Mouse (Mus musculus) lung, embryonic 15.5 days (tissue): ENCODE data around the gene Ufc1. TPM values are rescaled to one million over a fixed set of nuclear protein-coding genes. Genes with fewer than 3 reads are reported as not detected.
"Not testable (repeated sequence)": the region's sequence is repeated elsewhere in the genome, so short reads cannot be mapped to it uniquely, and the experiment has no call there.

Source experiments
- ATAC-seq: fragments of 200-750 bp; cut with Nextera tagmentation; 2 replicates; pipeline ENCODE4 v1.8.0; 2017; ENCODE audit warnings: moderate number of reproducible peaks, borderline replicate concordance; ENCODE audit not compliant: low FRiP score, low TSS enrichment; ENCODE audit errors: extremely low read depth
- H3K27ac ChIP-seq: fragments of 300-500 bp; sonication (generic); 2 replicates; pipeline ENCODE4 v1.5.1; 2015; ENCODE audit warnings: moderate library complexity, mild to moderate bottlenecking, inconsistent platforms
- H3K27me3 ChIP-seq: fragments of 300-500 bp; sonication (generic); 2 replicates; pipeline ENCODE4 v1.6.1; 2015; ENCODE audit warnings: inconsistent platforms
- H3K36me3 ChIP-seq: fragments of 300-500 bp; sonication (generic); 2 replicates; pipeline ENCODE4 v1.6.1; 2015; ENCODE audit warnings: inconsistent platforms
- H3K4me1 ChIP-seq: fragments of 300-500 bp; sonication (generic); 2 replicates; pipeline ENCODE4 v1.6.1; 2015; ENCODE audit warnings: inconsistent platforms
- H3K4me2 ChIP-seq: fragments of 300-500 bp; sonication (generic); 2 replicates; pipeline ENCODE4 v1.6.1; 2015; ENCODE audit warnings: inconsistent platforms, mild to moderate bottlenecking, moderate library complexity
- H3K4me3 ChIP-seq: fragments of 300-500 bp; sonication (generic); 2 replicates; pipeline ENCODE4 v1.5.1; 2015; ENCODE audit warnings: mild to moderate bottlenecking, inconsistent platforms
- H3K9ac ChIP-seq: fragments of 300-500 bp; sonication (generic); 2 replicates; pipeline ENCODE4 v1.6.1; 2015; ENCODE audit warnings: inconsistent platforms
- H3K9me3 ChIP-seq: fragments of 300-500 bp; sonication (generic); 2 replicates; pipeline ENCODE4 v1.6.1; 2016; ENCODE audit warnings: inconsistent platforms
- WGBS: fragments of 180-500 bp; shearing (Covaris S2); methylation state at CpG from one replicate; pipeline ENCODE4 v1.1.7; 2015; 5-methylcytosine and 5-hydroxymethylcytosine counted together
- polyA plus RNA-seq: library from polyadenylated mRNA; unstranded; fragments of >200 nt; fragmentation: Nextera tagmentation; extraction: Ambion mirVana; gene quantifications from 2 replicates; pipeline ENCODE4 v1.2.1, GENCODE M21; 2015

Ufc1 gene
- polyA plus RNA-seq, 1 experiment from 2014 or later: 105 TPM

- H3K36me3 ChIP-seq: no peaks in the 10 kb centered on the region
- peaks cover 58% of the 10 kb centered on the region for H3K4me1 ChIP-seq
- H3K9me3 ChIP-seq: no peaks in the 10 kb centered on the region
- H3K27ac ChIP-seq: peak within 1 kb of the TSS; percentile 96
- WGBS: 22% methylated on average over 26 of the region's 26 CpGs
- H3K27me3 ChIP-seq: 0 out of 2 replicates have a peak, but pooled peaks cover 4% of the 10 kb centered on the region
- H3K4me3 ChIP-seq: peak within 1 kb of the TSS; percentile 33
- peak within 1 kb of the TSS; percentile 63 for H3K4me2 ChIP-seq
- H3K9ac ChIP-seq: peak within 1 kb of the TSS; percentile 29
- no peak for ATAC-seq
These were observed 43.9 kb downstream of the Ufc1 start, which contains the start of gene Ndufs2 for GRCm38 (mm10) chr1:171250680-171251593. TSS of gene Ndufs2 (minus strand) at chr1:171251388.

- Histone ChIP-seq H3K27ac (peak within 1 kb of the TSS; percentile 96), H3K27me3 (0 out of 2 replicates have a peak, but pooled peaks cover 4% of the 10 kb centered on the region), H3K4me2 (peak within 1 kb of the TSS; percentile 63), H3K4me1 (peaks cover 66% of the 10 kb centered on the region), H3K4me3 (peak within 1 kb of the TSS; percentile 33), H3K9me3 (no peaks in the 10 kb centered on the region), H3K36me3 (peaks cover 1% of the 10 kb centered on the region; the same call in 1 of the 2 replicates), H3K9ac (peak within 1 kb of the TSS; percentile 29)
- ATAC-seq: peak; percentile 32; the same call in 1 of the 2 replicates
- 13% methylated on average over 5 of the region's 5 CpGs for WGBS
These were observed 44.8 kb downstream of the Ufc1 start, which contains the start of gene Adamts4 for GRCm38 (mm10) chr1:171249913-171250600. TSS of gene Adamts4 (plus strand) at chr1:171250421.

GRCm38 (mm10) chr1:171248386-171249226 lies 46.2 kb downstream of the Ufc1 start:
- Histone ChIP-seq H3K4me3 (no peak overlapping the region), H3K36me3 (peaks cover 12% of the 10 kb centered on the region; the same call in 1 of the 2 replicates), H3K27ac (peak overlapping the region; percentile 96), H3K27me3 (0 out of 2 replicates have a peak, but pooled peaks cover 4% of the 10 kb centered on the region), H3K9me3 (no peaks in the 10 kb centered on the region), H3K9ac (no peak overlapping the region), H3K4me2 (peak overlapping the region; percentile 23), H3K4me1 (peaks cover 66% of the 10 kb centered on the region)
- ATAC-seq: no peak; the same call in 1 of the 2 replicates
- 57% methylated on average over 3 of the region's 3 CpGs for WGBS

GRCm38 (mm10) chr1:171247916-171248315 lies 46.9 kb downstream of the Ufc1 start:
- Histone ChIP-seq H3K4me1 (peaks cover 66% of the 10 kb centered on the region), H3K9me3 (no peaks in the 10 kb centered on the region), H3K36me3 (peaks cover 19% of the 10 kb centered on the region; the same call in 1 of the 2 replicates), H3K9ac (0 out of 2 replicates have a peak overlapping the region, but pooled peaks have one; percentile 48), H3K27ac (peak overlapping the region; percentile 96), H3K27me3 (0 out of 2 replicates have a peak, but pooled peaks cover 4% of the 10 kb centered on the region), H3K4me3 (peak overlapping the region; percentile 84), H3K4me2 (peak overlapping the region; percentile 71)
- ATAC-seq: no peak
- 28% methylated on average over 4 of the region's 4 CpGs for WGBS

GRCm38 (mm10) chr1:171247453-171247841 lies 47.4 kb downstream of the Ufc1 start:
- 7% methylated on average over 13 of the region's 13 CpGs for WGBS
- Histone ChIP-seq H3K27ac (peak overlapping the region; percentile 96), H3K4me2 (peak overlapping the region; percentile 71), H3K9me3 (no peaks in the 10 kb centered on the region), H3K9ac (peak overlapping the region; percentile 48), H3K4me3 (peak overlapping the region; percentile 84), H3K36me3 (peaks cover 24% of the 10 kb centered on the region; the same call in 1 of the 2 replicates), H3K27me3 (0 out of 2 replicates have a peak, but pooled peaks cover 4% of the 10 kb centered on the region), H3K4me1 (peaks cover 61% of the 10 kb centered on the region)
- 0 out of 2 replicates have a peak, but pooled peaks have one; percentile 6 for ATAC-seq

GRCm38 (mm10) chr1:171246709-171247452 lies 47.9 kb downstream of the Ufc1 start:
- Histone ChIP-seq H3K27me3 (0 out of 2 replicates have a peak, but pooled peaks cover 4% of the 10 kb centered on the region), H3K36me3 (peaks cover 27% of the 10 kb centered on the region; the same call in 1 of the 2 replicates), H3K4me1 (peaks cover 56% of the 10 kb centered on the region), H3K9ac (peak overlapping the region; percentile 85), H3K9me3 (no peaks in the 10 kb centered on the region), H3K4me3 (peak overlapping the region; percentile 84), H3K27ac (peak overlapping the region; percentile 96), H3K4me2 (peak overlapping the region; percentile 75)
- under 1% methylated on average over 41 of the region's 41 CpGs for WGBS
- ATAC-seq: peak; percentile 86

GRCm38 (mm10) chr1:171245353-171245752 lies 49.5 kb downstream of the Ufc1 start:
- H3K9ac ChIP-seq: no peak overlapping the region
- H3K4me3 ChIP-seq: no peak overlapping the region
- ATAC-seq: no peak
- peaks cover 42% of the 10 kb centered on the region for H3K36me3 ChIP-seq
- peaks cover 41% of the 10 kb centered on the region for H3K4me1 ChIP-seq
- WGBS: 76% methylated on average over 8 of the region's 8 CpGs
- H3K27ac ChIP-seq: no peak overlapping the region
- H3K4me2 ChIP-seq: 0 out of 2 replicates have a peak overlapping the region, but pooled peaks have one; percentile 75
- no peaks in the 10 kb centered on the region for H3K9me3 ChIP-seq
- no peaks in the 10 kb centered on the region for H3K27me3 ChIP-seq

- not testable (repeated sequence) for H3K9me3 ChIP-seq, H3K4me2 ChIP-seq
- WGBS: 83% methylated on average over 12 of the region's 12 CpGs
These were observed 52.9 kb downstream of the Ufc1 start for GRCm38 (mm10) chr1:171241952-171242351.

GRCm38 (mm10) chr1:171240911-171241310 lies 53.9 kb downstream of the Ufc1 start:
- no peak overlapping the region for H3K4me3 ChIP-seq
- H3K27me3 ChIP-seq: no peaks in the 10 kb centered on the region
- H3K9me3 ChIP-seq: no peaks in the 10 kb centered on the region
- ATAC-seq: no peak
- H3K27ac ChIP-seq: no peak overlapping the region
- peaks cover 7% of the 10 kb centered on the region for H3K4me1 ChIP-seq
- no peak overlapping the region for H3K9ac ChIP-seq
- H3K36me3 ChIP-seq: peaks cover 83% of the 10 kb centered on the region
- WGBS: 88% methylated on average over 10 of the region's 10 CpGs
- H3K4me2 ChIP-seq: no peak overlapping the region

More at GRCm38 (mm10) chr1:171241952-171242351, 52.9 kb downstream of the Ufc1 start:
- Histone ChIP-seq H3K4me1 (peaks cover 13% of the 10 kb centered on the region), H3K36me3 (peaks cover 73% of the 10 kb centered on the region)
- H3K4me3 ChIP-seq, ATAC-seq, H3K9ac ChIP-seq, H3K27ac ChIP-seq, H3K27me3 ChIP-seq: not testable (repeated sequence)

GRCm38 (mm10) chr1:171239992-171240744 lies 54.7 kb downstream of the Ufc1 start:
- Histone ChIP-seq H3K36me3 (peaks cover 90% of the 10 kb centered on the region), H3K4me3 (no peak overlapping the region), H3K9ac (no peak overlapping the region), H3K27ac (no peak overlapping the region), H3K27me3 (no peaks in the 10 kb centered on the region), H3K4me2 (no peak overlapping the region), H3K9me3 (no peaks in the 10 kb centered on the region), H3K4me1 (no peaks in the 10 kb centered on the region)
- 63% methylated on average over 15 of the region's 15 CpGs for WGBS
- ATAC-seq: no peak
